Mouse (Mus musculus): ENCODE measurements around the gene Nkx1-2. TPM values are rescaled to one million over a fixed set of nuclear protein-coding genes. Genes with fewer than 3 reads are reported as not detected.

The Nkx1-2 gene
- polyA plus RNA-seq, 1 experiment from 2014 or later: not detected

GRCm38 (mm10) chr7:132556575-132556974 is 42.9 kb downstream of the Nkx1-2 start:
- Histone ChIP-seq H3K4me3 (no peak overlapping the region), H3K27me3 (no peaks in the 10 kb centered on the region), H3K9me3 (no peaks in the 10 kb centered on the region), H3K36me3 (peaks cover 47% of the 10 kb centered on the region), H3K27ac (no peak overlapping the region), H3K9ac (no peak overlapping the region), H3K4me1 (peaks cover 4% of the 10 kb centered on the region; the same call in 1 of the 2 replicates), H3K4me2 (no peak overlapping the region)
- no peak for ATAC-seq (ENCODE audit: borderline replicate concordance, extremely low read depth, low FRiP score, low TSS enrichment)
- WGBS: 84% methylated on average over 5 of the region's 5 CpGs

DNA sequence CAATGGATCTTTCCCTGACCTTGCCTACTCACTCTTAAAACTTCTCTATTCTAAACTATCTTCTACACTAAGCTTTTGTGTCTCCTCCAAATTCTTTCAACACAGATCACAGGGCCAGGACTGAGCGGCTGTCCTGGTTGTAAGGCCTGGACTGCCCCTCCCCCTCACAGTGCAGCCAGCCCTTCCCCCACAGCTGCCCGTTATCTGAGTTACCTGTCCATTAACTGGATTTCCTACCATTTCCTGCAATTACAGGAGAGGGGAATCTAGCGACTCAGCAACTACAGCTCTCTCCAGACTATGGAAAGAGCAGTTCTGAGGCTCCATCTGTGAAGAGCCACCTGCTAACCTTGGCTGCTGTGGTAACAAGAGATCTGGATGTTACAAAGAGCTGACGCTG is 43.5 kb downstream of the Nkx1-2 start:
- Histone ChIP-seq H3K27me3 (no peaks in the 10 kb centered on the region), H3K36me3 (peaks cover 40% of the 10 kb centered on the region), H3K4me3 (no peak overlapping the region), H3K4me1 (peaks cover 4% of the 10 kb centered on the region; the same call in 1 of the 2 replicates), H3K27ac (no peak overlapping the region), H3K4me2 (no peak overlapping the region), H3K9ac (no peak overlapping the region), H3K9me3 (no peaks in the 10 kb centered on the region)
- no peak for ATAC-seq (ENCODE audit: borderline replicate concordance, extremely low read depth, low FRiP score, low TSS enrichment)
- WGBS: 36% methylated on average over 4 of the region's 4 CpGs

- ATAC-seq (ENCODE audit: borderline replicate concordance, extremely low read depth, low FRiP score, low TSS enrichment): no peak
- Histone ChIP-seq H3K9ac (no peak overlapping the region), H3K4me1 (peaks cover 4% of the 10 kb centered on the region; the same call in 1 of the 2 replicates), H3K4me2 (no peak overlapping the region), H3K27ac (no peak overlapping the region; the same call in 1 of the 2 replicates), H3K9me3 (no peaks in the 10 kb centered on the region), H3K36me3 (peaks cover 23% of the 10 kb centered on the region), H3K27me3 (no peaks in the 10 kb centered on the region), H3K4me3 (no peak overlapping the region)
- 50% methylated on average over 2 of the region's 2 CpGs for WGBS
These were observed 45.3 kb downstream of the Nkx1-2 start for GRCm38 (mm10) chr7:132554091-132554490.

DNA sequence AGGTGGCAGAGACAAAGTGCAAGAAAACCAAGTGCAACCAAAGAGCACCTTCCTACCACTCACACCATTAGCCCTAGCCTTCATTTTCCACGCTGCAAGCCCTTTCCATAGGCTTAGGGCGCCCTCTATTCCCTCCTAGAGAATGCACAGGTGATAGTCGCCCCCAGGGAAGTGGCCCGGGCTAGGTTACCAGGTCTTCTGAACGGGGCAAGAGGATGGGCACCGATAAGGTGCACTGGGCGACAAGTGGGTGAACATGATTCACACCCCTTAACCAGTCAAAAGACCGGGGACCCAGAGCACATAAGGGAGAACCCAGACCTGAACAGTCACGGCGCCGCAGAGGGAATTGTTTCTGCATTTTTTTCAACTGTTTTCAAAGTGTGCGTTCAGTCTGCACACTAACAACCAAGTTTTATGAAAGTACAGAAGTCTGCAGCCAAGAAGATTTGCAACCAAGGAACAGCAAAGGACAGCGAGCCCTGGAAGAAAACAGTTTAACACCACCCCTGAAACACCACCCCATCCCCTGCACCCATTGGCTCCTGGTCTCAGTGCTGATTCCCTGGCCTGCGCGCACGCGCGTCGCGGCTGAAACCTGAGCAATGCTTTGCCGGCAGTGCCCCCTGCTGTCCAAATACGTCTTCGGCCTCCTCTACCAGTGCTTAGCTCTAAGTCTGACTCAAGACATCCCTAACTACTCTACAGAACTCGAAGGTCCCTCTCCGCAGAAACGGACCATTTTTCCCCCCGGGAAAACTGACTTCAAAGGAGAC is 47.9 kb downstream of the Nkx1-2 start:
- peak; percentile 94 for ATAC-seq (ENCODE audit: borderline replicate concordance, extremely low read depth, low FRiP score, low TSS enrichment)
- Histone ChIP-seq H3K27me3 (no peaks in the 10 kb centered on the region; the same call in 1 of the 2 replicates), H3K9ac (peak overlapping the region; percentile 45), H3K9me3 (no peaks in the 10 kb centered on the region), H3K4me1 (no peaks in the 10 kb centered on the region), H3K4me2 (peak overlapping the region; percentile 90), H3K4me3 (peak overlapping the region; percentile 48), H3K36me3 (peaks cover 1% of the 10 kb centered on the region), H3K27ac (no peak overlapping the region)
- 2% methylated on average over 27 of the region's 27 CpGs for WGBS

- no peak for ATAC-seq (ENCODE audit: borderline replicate concordance, extremely low read depth, low FRiP score, low TSS enrichment)
- Histone ChIP-seq H3K4me1 (no peaks in the 10 kb centered on the region), H3K9me3 (no peaks in the 10 kb centered on the region), H3K4me2 (no peak overlapping the region), H3K27ac (no peak overlapping the region), H3K36me3 (no peaks in the 10 kb centered on the region), H3K4me3 (no peak overlapping the region), H3K9ac (no peak overlapping the region), H3K27me3 (no peaks in the 10 kb centered on the region; the same call in 1 of the 2 replicates)
- 69% methylated on average over 3 of the region's 3 CpGs for WGBS
These were observed 52.3 kb downstream of the Nkx1-2 start for GRCm38 (mm10) chr7:132547126-132547525.

Other genes with a start within 250 kb of the Nkx1-2 start
- gene Oat, start 23.2 kb downstream of the Nkx1-2 start, polyA plus RNA-seq (2015; fragmentation: Nextera tagmentation; extraction: Ambion mirVana): 294 and 300 TPM in 2 replicates
- 19.1 and 20.8 TPM in 2 replicates for gene Lhpp, start 11.0 kb upstream of the Nkx1-2 start, polyA plus RNA-seq (2015; fragmentation: Nextera tagmentation; extraction: Ambion mirVana)
- 25.9 and 33.8 TPM in 2 replicates for gene Fam53b, start 214.2 kb upstream of the Nkx1-2 start, polyA plus RNA-seq (2015; fragmentation: Nextera tagmentation; extraction: Ambion mirVana)